Mouse (Mus musculus) intestine, postnatal 0 days (tissue): ENCODE measurements at regions not wholly inside any gene's neighbourhood (a gene's known extent, or its start where the extent isn't known, plus 50 kb on each side); places are given as distances from the start of the nearest gene placed in this dataset.

Source experiments
- ATAC-seq: fragments of 200-750 bp; cut with Nextera tagmentation; 2 replicates; pipeline ENCODE4 v1.8.0; 2017; ENCODE audit warnings: mild to moderate bottlenecking, moderate TSS enrichment, moderate library complexity
- H3K27ac ChIP-seq: fragments of 300-500 bp; sonication (generic); 2 replicates; pipeline ENCODE4 v1.5.1; 2014; ENCODE audit warnings: mild to moderate bottlenecking, low read depth, low read length, moderate library complexity
- H3K27me3 ChIP-seq: fragments of 300-500 bp; sonication (generic); replicated peaks from 2 replicates; pipeline ENCODE4 v1.6.1; 2014; ENCODE audit warnings: low read length, mixed read lengths; ENCODE audit not compliant: control insufficient read depth, insufficient read depth
- H3K36me3 ChIP-seq: fragments of 300-500 bp; sonication (generic); 2 replicates; pipeline ENCODE4 v1.6.1; 2014; ENCODE audit warnings: mild to moderate bottlenecking, moderate library complexity; ENCODE audit not compliant: control insufficient read depth, insufficient read depth
- H3K4me1 ChIP-seq: fragments of 300-500 bp; sonication (generic); replicated peaks from 2 replicates; pipeline ENCODE4 v1.6.1; 2014; ENCODE audit warnings: antibody characterized with exemption, low read length, mixed read lengths; ENCODE audit not compliant: control insufficient read depth, insufficient read depth
- H3K4me2 ChIP-seq: fragments of 300-500 bp; sonication (generic); replicated peaks from 2 replicates; pipeline ENCODE4 v1.6.1; 2014; ENCODE audit warnings: low read depth, mild to moderate bottlenecking, moderate library complexity
- H3K4me3 ChIP-seq: fragments of 300-500 bp; sonication (generic); 2 replicates; pipeline ENCODE4 v1.5.1; 2014; ENCODE audit warnings: low read depth, low read length
- H3K9ac ChIP-seq: fragments of 300-500 bp; sonication (generic); 2 replicates; pipeline ENCODE4 v1.6.1; 2014; ENCODE audit warnings: mild to moderate bottlenecking, low read depth, low read length
- H3K9me3 ChIP-seq: fragments of 300-500 bp; sonication (generic); 2 replicates; pipeline ENCODE4 v1.6.1; 2016; ENCODE audit warnings: mixed run types; ENCODE audit not compliant: control insufficient read depth
- CTCF ChIP-seq: sonication (generic); IDR thresholded peaks from 2 replicates; pipeline ENCODE4 v1.5.1; 2016; ENCODE audit warnings: low read depth, mild to moderate bottlenecking, control low read depth, antibody characterized with exemption, moderate library complexity
- WGBS: fragments of 180-500 bp; shearing (Covaris S2); extraction: QIAGEN DNeasy Blood & Tissue Kit; methylation state at CpG from one replicate; pipeline ENCODE4 v1.1.7; 2014; 5-methylcytosine and 5-hydroxymethylcytosine counted together

- peaks cover 4% of the 10 kb centered on the region; the same call in 1 of the 2 replicates for H3K9me3 ChIP-seq
- no peak for TF ChIP-seq CTCF
- no peaks in the 10 kb centered on the region for H3K4me1 ChIP-seq
- no peak overlapping the region for H3K4me3 ChIP-seq
- H3K4me2 ChIP-seq: no peak overlapping the region
- ATAC-seq: no peak
- no peaks in the 10 kb centered on the region for H3K27me3 ChIP-seq
- H3K27ac ChIP-seq: no peak overlapping the region
- H3K9ac ChIP-seq: no peak overlapping the region
- no peaks in the 10 kb centered on the region for H3K36me3 ChIP-seq
- WGBS: 84% methylated on average over 17 of the region's 17 CpGs
These were observed 145.4 kb upstream of the Stx16 start for GRCm38 (mm10) chr2:173930606-173931177.

GRCm38 (mm10) chr2:173935706-173936105 is 140.4 kb upstream of the Stx16 start:
- H3K4me3 ChIP-seq: no peak overlapping the region
- H3K9me3 ChIP-seq: peaks cover 4% of the 10 kb centered on the region; the same call in 1 of the 2 replicates
- H3K36me3 ChIP-seq: no peaks in the 10 kb centered on the region
- TF ChIP-seq CTCF: no peak
- H3K27me3 ChIP-seq: no peaks in the 10 kb centered on the region
- ATAC-seq: no peak
- no peaks in the 10 kb centered on the region for H3K4me1 ChIP-seq
- H3K4me2 ChIP-seq: no peak overlapping the region
- no peak overlapping the region for H3K27ac ChIP-seq
- WGBS: 83% methylated on average over 5 of the region's 5 CpGs
- H3K9ac ChIP-seq: no peak overlapping the region

- ATAC-seq: no peak
These were observed 138.3 kb upstream of the Stx16 start for GRCm38 (mm10) chr2:173937531-173938439.

GRCm38 (mm10) chr2:173938440-173938787 is 137.7 kb upstream of the Stx16 start:
- Histone ChIP-seq H3K4me2 (no peak overlapping the region), H3K36me3 (no peaks in the 10 kb centered on the region), H3K27ac (no peak overlapping the region), H3K9ac (no peak overlapping the region), H3K9me3 (no peaks in the 10 kb centered on the region), H3K27me3 (no peaks in the 10 kb centered on the region), H3K4me3 (no peak overlapping the region), H3K4me1 (no peaks in the 10 kb centered on the region)
- 73% methylated on average over 11 of the region's 11 CpGs for WGBS
- TF ChIP-seq CTCF: no peak
- no peak for ATAC-seq

More at GRCm38 (mm10) chr2:173937531-173938439, 138.3 kb upstream of the Stx16 start:
- H3K9ac ChIP-seq: no peak overlapping the region
- no peaks in the 10 kb centered on the region for H3K4me1 ChIP-seq
- H3K27me3 ChIP-seq: no peaks in the 10 kb centered on the region
- no peak overlapping the region for H3K4me2 ChIP-seq
- WGBS: 61% methylated on average over 18 of the region's 18 CpGs
- H3K27ac ChIP-seq: no peak overlapping the region
- no peak overlapping the region for H3K4me3 ChIP-seq
- TF ChIP-seq CTCF: no peak
- peaks cover 4% of the 10 kb centered on the region; the same call in 1 of the 2 replicates for H3K9me3 ChIP-seq
- H3K36me3 ChIP-seq: no peaks in the 10 kb centered on the region

- no peak for ATAC-seq
- no peak overlapping the region for H3K27ac ChIP-seq
- H3K4me2 ChIP-seq: no peak overlapping the region
- TF ChIP-seq CTCF: no peak
- H3K27me3 ChIP-seq: no peaks in the 10 kb centered on the region
- WGBS: 91% methylated on average over 5 of the region's 5 CpGs
- no peaks in the 10 kb centered on the region for H3K4me1 ChIP-seq
- no peaks in the 10 kb centered on the region for H3K9me3 ChIP-seq
- H3K4me3 ChIP-seq: no peak overlapping the region
- H3K9ac ChIP-seq: no peak overlapping the region
- H3K36me3 ChIP-seq: no peaks in the 10 kb centered on the region
These were observed 130.7 kb upstream of the Stx16 start for GRCm38 (mm10) chr2:173945441-173945840.

- WGBS: 83% methylated on average over 5 of the region's 5 CpGs
- Histone ChIP-seq H3K9ac (no peak overlapping the region), H3K4me3 (no peak overlapping the region), H3K27ac (no peak overlapping the region), H3K36me3 (no peaks in the 10 kb centered on the region), H3K4me2 (no peak overlapping the region), H3K4me1 (no peaks in the 10 kb centered on the region), H3K27me3 (no peaks in the 10 kb centered on the region), H3K9me3 (no peaks in the 10 kb centered on the region)
- no peak for ATAC-seq
- no peak for TF ChIP-seq CTCF
These were observed 127.5 kb upstream of the Stx16 start for GRCm38 (mm10) chr2:173948586-173948985.
